Mouse (Mus musculus): ENCODE measurements around the gene Tefm. TPM values are rescaled to one million over a fixed set of nuclear protein-coding genes. Genes with fewer than 3 reads are reported as not detected.

Gene Tefm
- total and polyA plus RNA-seq, 3 experiments, result 34.4 to 70.2 (median 43.9) TPM

DNA sequence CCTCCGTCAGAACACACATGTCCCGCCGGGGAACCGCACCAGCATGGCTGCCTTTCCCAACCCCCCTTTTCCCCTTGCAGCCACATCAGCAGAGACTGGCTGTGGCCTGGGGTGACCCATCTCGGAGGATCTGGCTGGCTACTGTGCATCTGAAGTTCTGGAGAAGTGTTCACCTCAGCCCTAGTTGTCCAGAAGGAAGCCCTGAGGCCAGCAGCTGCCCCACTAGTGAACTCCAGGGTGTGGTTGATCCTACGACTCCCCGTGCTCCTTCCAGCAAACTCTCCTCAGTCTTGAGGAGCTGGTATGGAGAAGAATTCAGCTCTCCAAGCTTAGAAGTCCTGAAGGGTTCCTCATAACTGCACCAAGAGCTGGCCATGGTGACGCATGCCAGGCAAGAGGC is 36.3 kb upstream of the Tefm start:
- no peak overlapping the region for H3K27ac ChIP-seq (ENCODE audit: insufficient read depth, low read depth)
- TF ChIP-seq CHD1 (IDR thresholded peaks at IDR 0.05; ENCODE audit: low read depth, low read length), result no peak
- TF ChIP-seq ZKSCAN1 (IDR thresholded peaks at IDR 0.05; ENCODE audit: borderline replicate concordance, low read depth, low read length), result no peak
- TF ChIP-seq POLR2A (IDR thresholded peaks at IDR 0.05; ENCODE audit: low read depth, low read length), result no peak
- TF ChIP-seq MAZ (IDR thresholded peaks at IDR 0.05; ENCODE audit: low read depth, low read length), result no peak
- no peak for TF ChIP-seq CHD2 (IDR thresholded peaks at IDR 0.05; ENCODE audit: low read length)
- TF ChIP-seq MAFK (IDR thresholded peaks at IDR 0.05; ENCODE audit: insufficient replicate concordance, low read length), result no peak
- TF ChIP-seq USF2 (conservative IDR thresholded peaks at IDR 0.05; ENCODE audit: low read depth, low read length), result no peak
- no peak for TF ChIP-seq ETS1 (conservative IDR thresholded peaks at IDR 0.05; ENCODE audit: low read depth, low read length)
- TF ChIP-seq IRF4 (IDR thresholded peaks at IDR 0.05; ENCODE audit: low read depth, low read length), result no peak
- no peak for TF ChIP-seq SMC3 (IDR thresholded peaks at IDR 0.05; ENCODE audit: low read depth, low read length)
- TF ChIP-seq EP300 (IDR thresholded peaks at IDR 0.05; ENCODE audit: low read length), result no peak
- TF ChIP-seq CTCF (conservative IDR thresholded peaks at IDR 0.05 in 1 of 2, IDR thresholded peaks at IDR 0.05 in 1 of 2; ENCODE audit: low read depth in 2 of 2, low read length in 2 of 2), result no peak
- TF ChIP-seq KAT2A (IDR thresholded peaks at IDR 0.05; ENCODE audit: insufficient replicate concordance, low read length), result no peak
- no peak for TF ChIP-seq POLR2AphosphoS2 (IDR thresholded peaks at IDR 0.05; ENCODE audit: low read depth, low read length)
- TF ChIP-seq TCF12 (IDR thresholded peaks at IDR 0.05; ENCODE audit: low read depth, low read length), result no peak
- no peak for TF ChIP-seq MEF2A (IDR thresholded peaks at IDR 0.05; ENCODE audit: borderline replicate concordance, low read depth, low read length)
- no peak for TF ChIP-seq JUND (conservative IDR thresholded peaks at IDR 0.05; ENCODE audit: low read depth, low read length)
- no peak for TF ChIP-seq TBP (conservative IDR thresholded peaks at IDR 0.05; ENCODE audit: low read depth, low read length)
- TF ChIP-seq GABPA (IDR thresholded peaks at IDR 0.05; ENCODE audit: insufficient replicate concordance, low read depth, low read length), result no peak
- H3K9me3 ChIP-seq (replicated peaks; ENCODE audit: low read length), result no peaks in the 10 kb centered on the region

DNA sequence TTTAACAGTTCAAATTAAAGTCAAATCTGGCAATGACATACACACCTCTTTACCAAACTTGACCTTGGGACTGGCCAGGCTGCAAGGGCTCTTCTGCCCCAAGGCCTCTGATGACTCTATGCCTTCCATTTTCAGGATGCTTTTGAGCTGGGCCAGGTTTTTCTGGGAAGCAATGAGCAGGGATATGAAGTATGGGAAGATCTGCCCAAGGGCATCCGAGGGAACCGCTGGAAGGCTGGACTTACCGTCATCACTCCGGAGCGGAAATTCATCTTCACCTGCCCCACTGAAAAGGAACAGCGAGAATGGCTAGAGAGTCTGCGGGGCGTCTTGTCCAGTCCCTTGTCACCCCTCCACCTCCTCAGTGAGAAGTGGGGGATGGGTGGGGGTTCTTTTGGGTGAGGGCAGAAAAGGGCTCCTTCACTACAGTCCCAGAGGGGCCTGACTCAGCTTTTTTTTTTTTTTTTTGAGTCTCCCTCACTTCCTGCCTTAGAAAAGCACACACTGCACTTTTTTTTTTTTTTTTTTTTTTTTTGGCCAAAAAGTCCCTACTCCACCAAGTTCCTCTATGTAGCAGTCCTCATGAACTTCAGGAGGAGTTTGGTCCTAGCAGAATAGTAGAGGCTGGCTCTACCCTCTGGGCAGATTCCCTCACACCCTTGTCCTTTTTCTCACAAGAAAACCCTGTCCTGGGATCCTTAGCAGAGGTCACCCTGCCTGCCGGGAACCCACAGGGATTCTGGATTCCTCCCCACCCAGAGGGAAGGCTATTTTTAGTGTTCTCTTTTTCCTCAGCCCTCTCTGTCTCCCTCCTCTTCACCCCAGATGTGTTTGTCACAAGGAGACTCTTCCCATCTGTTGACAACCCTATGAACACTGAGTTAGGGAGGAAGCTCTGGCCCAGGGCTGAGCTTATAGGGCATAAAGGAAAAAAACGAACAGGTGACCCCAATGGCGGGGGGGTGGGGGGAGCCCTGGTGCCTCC is 35.2 kb upstream of the Tefm start:
- Histone ChIP-seq H3K27ac (ENCODE audit: insufficient read depth, low read depth) (peak overlapping the region; percentile 7; the same call in 1 of the 2 replicates), H3K4me1 (ENCODE audit: control insufficient read depth in 1 of 2, insufficient read depth in 2 of 2) (peaks cover 16 to 67% of the 10 kb centered on the region in 2 experiments), H3K36me3 (replicated peaks in 1 of 2; ENCODE audit: control insufficient read depth in 1 of 2, insufficient read depth in 1 of 2, low read length in 1 of 2) (peaks cover 0 to 1% of the 10 kb centered on the region in 2 experiments), H3K27me3 (replicated peaks) (no peaks in the 10 kb centered on the region), H3K79me2 (replicated peaks; ENCODE audit: control insufficient read depth, extremely low read depth, insufficient read depth, poor library complexity, severe bottlenecking) (no peaks in the 10 kb centered on the region), H3K9me3 (replicated peaks; ENCODE audit: low read length) (no peaks in the 10 kb centered on the region), H3K9ac (ENCODE audit: insufficient read depth, low read depth) (peak overlapping the region; percentile 8; the same call in 1 of the 2 replicates), H3K4me2 (ENCODE audit: insufficient read depth, low read depth, poor library complexity, severe bottlenecking) (no peak overlapping the region), H3K4me3 (replicated peaks in 1 of 3; ENCODE audit: low read depth in 2 of 3, low read length in 2 of 3, poor library complexity in 1 of 3) (peak overlapping the region in 1 of 3 experiments; percentile 45)
- DNase-seq (ENCODE audit: extremely low read depth), result peak; percentile 62
- in situ Hi-C loops (cut with MboI; ENCODE audit: low pct_ligation_motif_present, low pct_unique_long_range_greater_than_20kb, low sequenced_read_pairs), result no loop called here
- dilution Hi-C loops (cut with MboI; ENCODE audit: extremely low pct_ligation_motif_present, extremely low pct_unique_long_range_greater_than_20kb, low sequenced_read_pairs), result no loop called here
- TF ChIP-seq SMC3 (IDR thresholded peaks at IDR 0.05; ENCODE audit: low read depth, low read length) (no peak), CTCF (conservative IDR thresholded peaks at IDR 0.05 in 1 of 2, IDR thresholded peaks at IDR 0.05 in 1 of 2; ENCODE audit: low read depth in 2 of 2, low read length in 2 of 2) (no peak), CHD2 (IDR thresholded peaks at IDR 0.05; ENCODE audit: low read length) (no peak), RAD21 (IDR thresholded peaks at IDR 0.05; ENCODE audit: low read depth, low read length) (no peak), ETS1 (conservative IDR thresholded peaks at IDR 0.05; ENCODE audit: low read depth, low read length) (peak; percentile 60), SIN3A (IDR thresholded peaks at IDR 0.05; ENCODE audit: low read length) (no peak), MAFK (IDR thresholded peaks at IDR 0.05; ENCODE audit: insufficient replicate concordance, low read length) (peak; percentile 97), UBTF (IDR thresholded peaks at IDR 0.05; ENCODE audit: low read depth, low read length) (no peak), KAT2A (IDR thresholded peaks at IDR 0.05; ENCODE audit: insufficient replicate concordance, low read length) (no peak), HCFC1 (IDR thresholded peaks at IDR 0.05; ENCODE audit: low read depth, low read length) (no peak; the same call in 1 of the 2 replicates), CHD1 (IDR thresholded peaks at IDR 0.05; ENCODE audit: low read depth, low read length) (no peak), MAX (IDR thresholded peaks at IDR 0.05; ENCODE audit: low read length) (no peak), E2F4 (IDR thresholded peaks at IDR 0.05; ENCODE audit: insufficient replicate concordance, low read depth, low read length) (no peak), JUN (IDR thresholded peaks at IDR 0.05; ENCODE audit: insufficient read depth, low read depth, low read length) (no peak), ELF1 (IDR thresholded peaks at IDR 0.05; ENCODE audit: low read depth, low read length) (peak; percentile 42; the same call in 1 of the 2 replicates), POLR2AphosphoS2 (IDR thresholded peaks at IDR 0.05; ENCODE audit: low read depth, low read length) (no peak), NELFE (IDR thresholded peaks at IDR 0.05; ENCODE audit: low read depth, low read length) (no peak), MXI1 (IDR thresholded peaks at IDR 0.05; ENCODE audit: low read depth, low read length) (no peak), MEF2A (IDR thresholded peaks at IDR 0.05; ENCODE audit: borderline replicate concordance, low read depth, low read length) (no peak)

More for the DNA sequence above, 36.3 kb upstream of the Tefm start:
- Histone ChIP-seq H3K9ac (ENCODE audit: insufficient read depth, low read depth) (no peak overlapping the region), H3K4me1 (ENCODE audit: control insufficient read depth in 1 of 2, insufficient read depth in 2 of 2) (peaks cover 14 to 59% of the 10 kb centered on the region in 2 experiments), H3K79me2 (replicated peaks; ENCODE audit: control insufficient read depth, extremely low read depth, insufficient read depth, poor library complexity, severe bottlenecking) (no peaks in the 10 kb centered on the region), H3K4me3 (replicated peaks in 1 of 3; ENCODE audit: low read depth in 2 of 3, low read length in 2 of 3, poor library complexity in 1 of 3) (no peak overlapping the region), H3K4me2 (ENCODE audit: insufficient read depth, low read depth, poor library complexity, severe bottlenecking) (no peak overlapping the region), H3K27me3 (replicated peaks) (no peaks in the 10 kb centered on the region), H3K36me3 (replicated peaks in 1 of 2; ENCODE audit: control insufficient read depth in 1 of 2, insufficient read depth in 1 of 2, low read length in 1 of 2) (peaks cover 0 to 1% of the 10 kb centered on the region in 2 experiments)
- no peak for DNase-seq (ENCODE audit: extremely low read depth)
- dilution Hi-C loops (cut with MboI; ENCODE audit: extremely low pct_ligation_motif_present, extremely low pct_unique_long_range_greater_than_20kb, low sequenced_read_pairs), result no loop called here
- in situ Hi-C loops (cut with MboI; ENCODE audit: low pct_ligation_motif_present, low pct_unique_long_range_greater_than_20kb, low sequenced_read_pairs), result no loop called here

All from CH12.LX (cell line).